Mouse (Mus musculus): ENCODE measurements at regions not wholly inside any gene's neighbourhood (a gene's known extent, or its start where the extent isn't known, plus 50 kb on each side); places are given as distances from the start of the nearest gene placed in this dataset.

- TF ChIP-seq POLR2A (IDR thresholded peaks at IDR 0.05; ENCODE audit: insufficient read depth, low read depth, low read length) (no peak), CTCF (IDR thresholded peaks at IDR 0.05; ENCODE audit: insufficient read depth, low read depth, low read length) (no peak)
- WGBS, result 93% methylated on average over 7 of the region's 7 CpGs
- no peaks in the 10 kb centered on the region for H3K4me1 ChIP-seq (ENCODE audit: control insufficient read depth, insufficient read depth, low read length)
- no peak overlapping the region for H3K27ac ChIP-seq (ENCODE audit: insufficient read depth, low read depth, low read length)
- H3K4me3 ChIP-seq (ENCODE audit: insufficient read depth, low read depth, low read length), result no peak overlapping the region
Measured at GRCm38 (mm10) chr11:111155023-111155422, 89.1 kb downstream of the Kcnj2 start.

GRCm38 (mm10) chr11:111155747-111156146 lies 89.8 kb downstream of the Kcnj2 start:
- Histone ChIP-seq H3K27ac (ENCODE audit: insufficient read depth, low read depth, low read length) (no peak overlapping the region), H3K4me1 (ENCODE audit: control insufficient read depth, insufficient read depth, low read length) (no peaks in the 10 kb centered on the region), H3K4me3 (ENCODE audit: insufficient read depth, low read depth, low read length) (no peak overlapping the region)
- no peak for TF ChIP-seq POLR2A (IDR thresholded peaks at IDR 0.05; ENCODE audit: insufficient read depth, low read depth, low read length)
- TF ChIP-seq CTCF (IDR thresholded peaks at IDR 0.05; ENCODE audit: insufficient read depth, low read depth, low read length), result no peak
- WGBS, result 86% methylated on average over 7 of the region's 7 CpGs

DNA sequence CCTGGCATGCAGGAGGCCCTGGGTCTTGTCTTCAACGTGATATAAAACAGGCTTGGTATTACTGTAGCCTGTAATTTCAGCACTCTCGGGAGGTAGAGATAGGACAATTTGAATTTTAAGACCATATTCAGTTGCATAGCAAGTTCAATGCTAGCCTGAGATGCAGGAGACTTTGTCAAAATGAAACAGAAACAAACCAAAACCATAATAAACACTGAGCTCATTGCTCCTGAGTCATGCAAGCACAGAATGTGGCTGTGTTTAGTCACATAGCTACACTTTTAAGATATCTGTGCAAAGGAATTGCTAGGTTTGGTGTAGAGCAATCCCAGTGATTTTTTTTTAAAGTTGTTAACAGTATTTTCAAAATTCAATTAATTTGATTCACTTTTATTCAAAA lies 93.3 kb downstream of the Kcnj2 start:
- Histone ChIP-seq H3K4me3 (ENCODE audit: insufficient read depth, low read depth, low read length) (no peak overlapping the region), H3K27ac (ENCODE audit: insufficient read depth, low read depth, low read length) (no peak overlapping the region), H3K4me1 (ENCODE audit: control insufficient read depth, insufficient read depth, low read length) (no peaks in the 10 kb centered on the region)
- no peak for TF ChIP-seq CTCF (IDR thresholded peaks at IDR 0.05; ENCODE audit: insufficient read depth, low read depth, low read length)
- TF ChIP-seq POLR2A (IDR thresholded peaks at IDR 0.05; ENCODE audit: insufficient read depth, low read depth, low read length), result no peak
- WGBS, result 80% methylated on average over 2 of the region's 2 CpGs

DNA sequence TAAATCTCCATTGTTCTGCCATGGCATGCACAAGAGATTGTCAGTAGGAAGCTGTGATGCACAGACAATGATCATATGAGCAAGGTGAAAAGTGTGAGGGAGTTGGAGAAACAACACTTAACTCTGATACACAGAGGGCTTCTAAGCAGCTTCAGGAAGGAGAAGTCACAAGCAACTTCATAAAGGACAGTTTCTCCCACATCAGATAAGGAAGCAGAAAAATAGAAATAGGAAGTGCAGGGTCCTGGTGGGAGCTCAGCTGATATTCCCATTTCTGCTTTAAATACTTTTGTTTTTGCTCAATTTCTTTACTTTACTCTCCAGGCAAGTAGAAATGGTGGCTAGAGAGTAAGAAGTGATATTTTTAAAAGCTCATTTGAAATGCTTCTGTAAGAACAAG lies 98.9 kb downstream of the Kcnj2 start:
- TF ChIP-seq POLR2A (IDR thresholded peaks at IDR 0.05; ENCODE audit: insufficient read depth, low read depth, low read length) (no peak), CTCF (IDR thresholded peaks at IDR 0.05; ENCODE audit: insufficient read depth, low read depth, low read length) (no peak)
- H3K4me1 ChIP-seq (ENCODE audit: control insufficient read depth, insufficient read depth, low read length), result no peaks in the 10 kb centered on the region
- H3K4me3 ChIP-seq (ENCODE audit: insufficient read depth, low read depth, low read length), result no peak overlapping the region
- no peak overlapping the region for H3K27ac ChIP-seq (ENCODE audit: insufficient read depth, low read depth, low read length)

GRCm38 (mm10) chr11:111170174-111170800 lies 104.3 kb downstream of the Kcnj2 start:
- WGBS, result 87% methylated on average over 5 of the region's 5 CpGs
- TF ChIP-seq CTCF (IDR thresholded peaks at IDR 0.05; ENCODE audit: insufficient read depth, low read depth, low read length) (no peak), POLR2A (IDR thresholded peaks at IDR 0.05; ENCODE audit: insufficient read depth, low read depth, low read length) (no peak)
- Histone ChIP-seq H3K27ac (ENCODE audit: insufficient read depth, low read depth, low read length) (no peak overlapping the region), H3K4me1 (ENCODE audit: control insufficient read depth, insufficient read depth, low read length) (no peaks in the 10 kb centered on the region), H3K4me3 (ENCODE audit: insufficient read depth, low read depth, low read length) (no peak overlapping the region)

DNA sequence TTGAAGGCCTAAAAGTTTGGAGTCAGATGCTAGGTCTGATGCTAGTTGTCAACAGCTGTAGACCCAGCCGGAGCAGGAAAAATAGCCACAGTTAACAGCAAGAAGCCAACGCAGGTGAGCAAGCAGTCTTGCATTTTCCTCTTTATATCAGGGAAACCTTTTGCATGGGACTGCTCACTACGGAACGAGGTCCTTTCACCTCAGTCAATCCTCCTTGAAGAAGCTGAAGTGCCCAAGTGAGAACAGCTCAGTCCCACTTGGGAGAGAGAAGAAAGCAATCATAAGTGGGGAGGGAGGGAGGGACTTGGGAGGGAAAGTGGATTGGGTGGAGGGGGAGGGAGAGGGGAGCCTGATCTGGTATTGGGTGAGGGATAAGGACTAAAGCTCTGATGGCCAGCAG lies 107.6 kb downstream of the Kcnj2 start:
- Histone ChIP-seq H3K27ac (ENCODE audit: insufficient read depth, low read depth, low read length) (no peak overlapping the region), H3K4me1 (ENCODE audit: control insufficient read depth, insufficient read depth, low read length) (0 out of 2 replicates have a peak, but pooled peaks cover 2% of the 10 kb centered on the region), H3K4me3 (ENCODE audit: insufficient read depth, low read depth, low read length) (no peak overlapping the region)
- 94% methylated on average over 4 of the region's 4 CpGs for WGBS
- TF ChIP-seq CTCF (IDR thresholded peaks at IDR 0.05; ENCODE audit: insufficient read depth, low read depth, low read length) (no peak), POLR2A (IDR thresholded peaks at IDR 0.05; ENCODE audit: insufficient read depth, low read depth, low read length) (no peak)

DNA sequence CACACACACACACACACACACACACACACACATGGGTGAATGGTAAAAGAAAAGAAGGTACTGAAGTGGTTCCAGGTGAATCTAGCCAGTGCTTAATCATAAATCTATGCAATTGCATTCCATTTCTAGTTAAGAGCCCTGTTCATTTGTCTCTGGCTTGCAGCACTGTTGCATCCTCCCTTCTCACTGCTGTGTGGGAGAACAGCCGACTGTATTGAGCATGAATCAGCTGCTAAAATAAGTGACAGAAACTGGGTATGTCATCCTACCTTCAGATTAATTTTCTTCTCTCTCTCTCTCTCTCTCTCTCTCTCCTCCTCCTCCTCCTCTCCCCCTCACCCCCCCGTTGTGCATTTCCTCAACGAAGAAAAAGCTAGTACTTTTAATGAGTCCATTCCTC lies 109.6 kb downstream of the Kcnj2 start:
- H3K27ac ChIP-seq (ENCODE audit: insufficient read depth, low read depth, low read length), result no peak overlapping the region
- 39% methylated on average over 3 of the region's 3 CpGs for WGBS
- no peak overlapping the region for H3K4me3 ChIP-seq (ENCODE audit: insufficient read depth, low read depth, low read length)
- 0 out of 2 replicates have a peak, but pooled peaks cover 2% of the 10 kb centered on the region for H3K4me1 ChIP-seq (ENCODE audit: control insufficient read depth, insufficient read depth, low read length)
- TF ChIP-seq POLR2A (IDR thresholded peaks at IDR 0.05; ENCODE audit: insufficient read depth, low read depth, low read length) (no peak), CTCF (IDR thresholded peaks at IDR 0.05; ENCODE audit: insufficient read depth, low read depth, low read length) (no peak)

GRCm38 (mm10) chr11:111177516-111177915 lies 111.6 kb downstream of the Kcnj2 start:
- Histone ChIP-seq H3K27ac (ENCODE audit: insufficient read depth, low read depth, low read length) (no peak overlapping the region), H3K4me3 (ENCODE audit: insufficient read depth, low read depth, low read length) (no peak overlapping the region), H3K4me1 (ENCODE audit: control insufficient read depth, insufficient read depth, low read length) (0 out of 2 replicates have a peak, but pooled peaks cover 2% of the 10 kb centered on the region)
- TF ChIP-seq CTCF (IDR thresholded peaks at IDR 0.05; ENCODE audit: insufficient read depth, low read depth, low read length) (no peak), POLR2A (IDR thresholded peaks at IDR 0.05; ENCODE audit: insufficient read depth, low read depth, low read length) (no peak)
- 77% methylated on average over 4 of the region's 4 CpGs for WGBS

GRCm38 (mm10) chr11:111197422-111197821 lies 131.5 kb downstream of the Kcnj2 start:
- WGBS, result 48% methylated on average over 4 of the region's 4 CpGs
- TF ChIP-seq POLR2A (IDR thresholded peaks at IDR 0.05; ENCODE audit: insufficient read depth, low read depth, low read length), result no peak
- no peak for TF ChIP-seq CTCF (IDR thresholded peaks at IDR 0.05; ENCODE audit: insufficient read depth, low read depth, low read length)

GRCm38 (mm10) chr11:111200512-111200911 lies 134.5 kb downstream of the Kcnj2 start:
- Histone ChIP-seq H3K4me3 (ENCODE audit: insufficient read depth, low read depth, low read length) (no peak overlapping the region), H3K4me1 (ENCODE audit: control insufficient read depth, insufficient read depth, low read length) (no peaks in the 10 kb centered on the region), H3K27ac (ENCODE audit: insufficient read depth, low read depth, low read length) (no peak overlapping the region)
- no peak for TF ChIP-seq POLR2A (IDR thresholded peaks at IDR 0.05; ENCODE audit: insufficient read depth, low read depth, low read length)
- no peak for TF ChIP-seq CTCF (IDR thresholded peaks at IDR 0.05; ENCODE audit: insufficient read depth, low read depth, low read length)
- WGBS, result 71% methylated on average over 2 of the region's 2 CpGs

More at GRCm38 (mm10) chr11:111197422-111197821, 131.5 kb downstream of the Kcnj2 start:
- Histone ChIP-seq H3K4me1 (ENCODE audit: control insufficient read depth, insufficient read depth, low read length) (no peaks in the 10 kb centered on the region), H3K27ac (ENCODE audit: insufficient read depth, low read depth, low read length) (no peak overlapping the region), H3K4me3 (ENCODE audit: insufficient read depth, low read depth, low read length) (no peak overlapping the region)
